Mouse (Mus musculus) small intestine, adult 2 months (tissue): ENCODE data around the gene Ubox5. TPM values are rescaled to one million over a fixed set of nuclear protein-coding genes. Genes with fewer than 3 reads are reported as not detected.

Source experiments
- H3K27ac ChIP-seq: fragments of 200-500 bp; 2 replicates; pipeline ENCODE4 v1.5.1; 2012; ENCODE audit warnings: low read depth, low read length, control low read depth, inconsistent platforms; ENCODE audit not compliant: insufficient read depth
- H3K27me3 ChIP-seq: fragments of 200-500 bp; 2 replicates; pipeline ENCODE4 v1.6.1; 2012; ENCODE audit warnings: mild to moderate bottlenecking, moderate library complexity, low read length, inconsistent platforms; ENCODE audit not compliant: control insufficient read depth, insufficient read depth
- H3K36me3 ChIP-seq: fragments of 200-500 bp; 2 replicates; pipeline ENCODE4 v1.6.1; 2012; ENCODE audit warnings: mild to moderate bottlenecking, low read length, control low read depth, inconsistent platforms; ENCODE audit not compliant: control insufficient read depth, insufficient read depth
- H3K4me1 ChIP-seq: fragments of 200-500 bp; 2 replicates; pipeline ENCODE4 v1.6.1; 2012; ENCODE audit warnings: low read length, inconsistent platforms, mixed read lengths; ENCODE audit not compliant: control insufficient read depth, insufficient read depth, insufficient read length
- H3K4me3 ChIP-seq: fragments of 200-500 bp; 2 replicates; pipeline ENCODE4 v1.5.1; 2012; ENCODE audit warnings: low read depth, mild to moderate bottlenecking, control low read depth, inconsistent platforms, low read length, moderate library complexity
- CTCF ChIP-seq: fragments of 200-500 bp; IDR thresholded peaks from 2 replicates; pipeline ENCODE4 v1.5.1; 2012; ENCODE audit warnings: low read depth, mild to moderate bottlenecking, control low read depth, inconsistent platforms, low read length, moderate library complexity, mixed read lengths; ENCODE audit not compliant: insufficient replicate concordance, insufficient read length; ENCODE audit errors: extremely low read depth
- POLR2A ChIP-seq: fragments of 200-500 bp; IDR thresholded peaks from 2 replicates; pipeline ENCODE4 v1.6.1; 2012; ENCODE audit warnings: low read depth, mild to moderate bottlenecking, control low read depth, inconsistent platforms, low read length, moderate library complexity
- WGBS: fragments of 180-500 bp; shearing (Covaris S2); methylation state at CpG from one replicate; pipeline ENCODE4 v1.1.7; 2018; 5-methylcytosine and 5-hydroxymethylcytosine counted together
- polyA plus RNA-seq: library from polyadenylated mRNA; depleted of rRNA; stranded (reverse); fragments of >200 nt; gene quantifications from 2 replicates; pipeline ENCODE4 v1.2.3, GENCODE M21; 2012

The Ubox5 gene
- polyA plus RNA-seq, 1 experiment: 3.4 TPM

GRCm38 (mm10) chr2:130642684-130643369 is 13.0 kb upstream of the Ubox5 start, which contains the start of gene Lzts3:
Gene Lzts3 (minus strand): TSS chr2:130642803.
- TF ChIP-seq CTCF (no peak), POLR2A (peak; percentile 44; the same call in 1 of the 2 replicates)

GRCm38 (mm10) chr2:130642197-130642660 is 12.4 kb upstream of the Ubox5 start:
- TF ChIP-seq CTCF (no peak), POLR2A (no peak)
- H3K4me3 ChIP-seq: peak overlapping the region; percentile 99
- H3K4me1 ChIP-seq: peaks cover 11% of the 10 kb centered on the region
- under 1% methylated on average over 27 of the region's 27 CpGs for WGBS
- no peak overlapping the region for H3K27ac ChIP-seq
- no peaks in the 10 kb centered on the region for H3K27me3 ChIP-seq
- H3K36me3 ChIP-seq: no peaks in the 10 kb centered on the region

More at GRCm38 (mm10) chr2:130642684-130643369, 13.0 kb upstream of the Ubox5 start, which contains the start of gene Lzts3:
- WGBS: 3% methylated on average over 39 of the region's 40 CpGs
- peak within 1 kb of the TSS; percentile 99 for H3K4me3 ChIP-seq
- no peaks in the 10 kb centered on the region for H3K27me3 ChIP-seq
- no peaks in the 10 kb centered on the region for H3K36me3 ChIP-seq
- no peak within 1 kb of the TSS for H3K27ac ChIP-seq
- H3K4me1 ChIP-seq: peaks cover 11% of the 10 kb centered on the region

DNA sequence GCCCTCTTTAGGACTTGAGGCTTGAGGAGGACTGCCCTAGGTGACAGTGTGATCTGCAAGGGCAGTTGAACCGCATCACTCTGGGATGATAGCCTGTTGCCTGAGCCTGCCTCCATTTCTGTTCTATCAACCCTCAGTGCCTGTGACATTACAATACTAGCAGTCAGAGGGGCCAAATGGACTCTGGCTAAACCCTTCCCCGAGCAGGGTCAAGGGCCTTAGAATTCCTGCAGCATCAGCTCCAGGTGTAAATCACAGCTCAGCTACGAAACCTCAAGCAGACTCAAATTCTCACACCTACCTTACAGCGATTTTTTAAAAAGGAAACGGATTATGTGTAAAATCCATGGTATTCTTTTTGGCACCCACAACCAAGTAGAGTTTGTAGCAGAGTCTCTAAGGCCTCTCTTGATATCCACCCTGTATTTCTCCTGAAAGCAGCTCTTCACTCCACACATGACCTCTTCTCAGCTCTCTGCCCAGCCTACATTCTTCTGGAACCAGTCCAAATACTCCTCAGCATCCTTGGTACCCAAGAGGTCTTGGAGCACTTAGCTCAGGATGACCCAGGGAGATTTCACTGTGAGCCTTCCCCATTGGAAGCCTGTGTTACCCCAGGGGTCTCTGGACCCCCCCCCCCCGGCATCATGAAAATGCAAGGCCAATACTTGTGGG is 11.7 kb upstream of the Ubox5 start:
- H3K27me3 ChIP-seq: no peaks in the 10 kb centered on the region
- 61% methylated on average over 6 of the region's 6 CpGs for WGBS
- H3K4me3 ChIP-seq: no peak overlapping the region
- H3K27ac ChIP-seq: no peak overlapping the region
- peaks cover 15% of the 10 kb centered on the region for H3K4me1 ChIP-seq
- TF ChIP-seq CTCF (no peak), POLR2A (no peak)
- no peaks in the 10 kb centered on the region for H3K36me3 ChIP-seq

DNA sequence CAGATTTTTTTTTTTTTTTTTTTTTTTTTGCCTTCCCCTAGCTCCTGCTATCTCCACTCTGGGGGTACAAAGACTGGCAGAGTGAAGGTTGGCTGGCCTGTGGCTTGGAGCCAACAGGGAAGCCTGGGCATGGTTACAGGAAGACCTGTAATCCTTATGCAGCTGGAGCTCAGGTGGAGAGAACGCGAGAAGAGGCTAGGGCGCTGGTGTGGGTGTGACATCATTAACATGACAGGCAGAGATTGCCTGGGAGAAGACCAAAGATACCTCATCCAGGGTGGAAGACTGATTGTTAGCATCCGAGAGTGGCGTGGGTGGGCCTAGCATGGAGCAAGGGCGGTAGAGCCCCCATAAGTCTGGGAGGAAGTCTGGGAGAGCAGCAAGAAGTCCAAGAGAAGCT is 9.4 kb upstream of the Ubox5 start:
- no peak overlapping the region for H3K4me3 ChIP-seq
- 37% methylated on average over 6 of the region's 6 CpGs for WGBS
- TF ChIP-seq POLR2A (no peak), CTCF (no peak)
- H3K4me1 ChIP-seq: peaks cover 34% of the 10 kb centered on the region
- no peaks in the 10 kb centered on the region for H3K27me3 ChIP-seq
- peak overlapping the region; percentile 92 for H3K27ac ChIP-seq
- peaks cover 6% of the 10 kb centered on the region; the same call in 1 of the 2 replicates for H3K36me3 ChIP-seq

GRCm38 (mm10) chr2:130638101-130638611 is 8.3 kb upstream of the Ubox5 start:
- WGBS: 17% methylated on average over 16 of the region's 16 CpGs
- Histone ChIP-seq H3K36me3 (peaks cover 7% of the 10 kb centered on the region; the same call in 1 of the 2 replicates), H3K4me3 (peak overlapping the region; percentile 80), H3K4me1 (peaks cover 36% of the 10 kb centered on the region), H3K27me3 (no peaks in the 10 kb centered on the region), H3K27ac (peak overlapping the region; percentile 92)
- no peak for TF ChIP-seq CTCF
- no peak; the same call in 1 of the 2 replicates for TF ChIP-seq POLR2A

DNA sequence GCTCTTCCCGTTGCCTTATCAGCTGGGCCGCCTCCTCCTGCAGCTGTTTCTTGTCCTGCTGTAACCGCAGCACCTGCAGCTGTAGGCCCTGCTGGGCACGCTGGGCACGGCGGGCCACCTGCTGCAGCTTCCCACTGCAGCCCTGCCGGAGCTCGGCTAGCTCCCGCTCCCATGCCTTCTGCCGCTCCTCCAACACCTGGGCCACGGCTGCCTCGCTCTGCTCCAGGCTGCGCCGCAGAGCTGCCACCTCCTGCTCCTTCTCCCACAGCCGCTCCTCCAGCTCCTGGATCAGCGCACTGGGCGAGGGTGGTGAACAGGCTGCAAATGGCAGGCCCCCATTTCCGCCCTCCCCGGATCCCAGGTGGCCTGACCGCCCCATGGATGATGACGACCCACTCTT is 6.0 kb upstream of the Ubox5 start:
- peaks cover 30% of the 10 kb centered on the region for H3K4me1 ChIP-seq
- peaks cover 7% of the 10 kb centered on the region; the same call in 1 of the 2 replicates for H3K36me3 ChIP-seq
- WGBS: 20% methylated on average over 21 of the region's 21 CpGs
- H3K4me3 ChIP-seq: peak overlapping the region; percentile 80
- no peak for TF ChIP-seq POLR2A
- no peak for TF ChIP-seq CTCF
- H3K27ac ChIP-seq: 0 out of 2 replicates have a peak overlapping the region, but pooled peaks have one; percentile 14
- H3K27me3 ChIP-seq: no peaks in the 10 kb centered on the region

DNA sequence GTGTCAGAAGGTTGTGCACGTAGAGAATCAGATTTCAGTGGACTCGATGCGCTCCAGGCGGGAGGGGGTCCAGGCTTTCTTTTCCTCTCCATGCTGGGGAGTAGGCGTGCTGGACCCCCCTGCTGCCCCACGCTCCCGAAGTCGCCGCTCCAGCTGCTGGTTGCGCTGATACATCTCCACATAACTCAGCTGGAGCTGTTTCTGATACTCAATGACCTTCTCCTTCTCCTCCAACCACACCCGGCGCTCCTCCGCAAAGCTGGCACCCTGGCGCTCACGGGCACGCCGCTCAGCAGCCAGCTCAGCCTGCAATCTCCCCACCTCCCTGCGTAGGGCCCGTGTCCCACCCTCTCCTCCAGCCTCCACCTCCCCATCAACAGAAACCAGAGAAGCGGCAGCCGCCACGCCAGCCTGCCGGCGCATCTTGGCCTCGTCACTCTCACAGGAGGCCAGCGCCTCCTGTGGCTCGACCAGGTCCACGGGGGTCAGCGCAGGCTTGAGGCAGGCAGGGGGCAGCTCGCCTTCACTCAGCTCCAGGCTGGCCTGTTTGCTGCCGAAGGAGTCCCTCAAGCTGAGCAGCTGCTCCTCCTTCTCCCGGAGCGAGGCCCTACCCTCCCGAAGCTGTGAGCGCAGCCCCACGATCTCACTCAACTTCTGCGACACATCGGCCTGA is 5.0 kb upstream of the Ubox5 start:
- WGBS: 51% methylated on average over 38 of the region's 38 CpGs
- H3K27me3 ChIP-seq: no peaks in the 10 kb centered on the region
- H3K4me1 ChIP-seq: peaks cover 30% of the 10 kb centered on the region
- peaks cover 7% of the 10 kb centered on the region; the same call in 1 of the 2 replicates for H3K36me3 ChIP-seq
- H3K4me3 ChIP-seq: peak overlapping the region; percentile 27
- H3K27ac ChIP-seq: no peak overlapping the region
- TF ChIP-seq CTCF (no peak), POLR2A (no peak)
